Mouse (Mus musculus) T-cell, adult 2 months (primary cell): ENCODE measurements around the gene Rassf3.

Experiments
- DNase-seq: peaks from one replicate; pipeline ENCODE4 v3.0.0; 2022; ENCODE audit warnings: low spot score

The Rassf3 gene

DNA sequence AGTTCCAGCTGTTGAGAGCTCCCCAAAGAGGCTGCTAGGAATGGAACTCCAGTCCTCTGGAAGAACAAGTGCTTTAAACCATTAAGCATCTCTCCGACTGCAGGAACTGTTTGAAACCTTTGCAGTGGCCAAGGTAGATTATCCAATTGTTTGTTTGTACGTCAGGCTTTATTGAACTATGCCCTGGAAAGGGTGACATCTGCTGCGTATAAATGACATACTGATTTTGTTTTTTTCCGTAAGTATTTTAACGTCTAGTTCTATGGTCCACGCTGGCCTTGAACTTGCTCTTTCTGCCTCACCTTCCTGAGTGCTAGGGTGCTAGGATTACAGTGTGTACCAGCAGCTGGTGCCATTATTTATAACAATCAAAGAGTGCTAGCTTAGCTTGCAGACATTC lies 13.8 kb upstream of the Rassf3 start:
- DNase-seq = no peak

DNA sequence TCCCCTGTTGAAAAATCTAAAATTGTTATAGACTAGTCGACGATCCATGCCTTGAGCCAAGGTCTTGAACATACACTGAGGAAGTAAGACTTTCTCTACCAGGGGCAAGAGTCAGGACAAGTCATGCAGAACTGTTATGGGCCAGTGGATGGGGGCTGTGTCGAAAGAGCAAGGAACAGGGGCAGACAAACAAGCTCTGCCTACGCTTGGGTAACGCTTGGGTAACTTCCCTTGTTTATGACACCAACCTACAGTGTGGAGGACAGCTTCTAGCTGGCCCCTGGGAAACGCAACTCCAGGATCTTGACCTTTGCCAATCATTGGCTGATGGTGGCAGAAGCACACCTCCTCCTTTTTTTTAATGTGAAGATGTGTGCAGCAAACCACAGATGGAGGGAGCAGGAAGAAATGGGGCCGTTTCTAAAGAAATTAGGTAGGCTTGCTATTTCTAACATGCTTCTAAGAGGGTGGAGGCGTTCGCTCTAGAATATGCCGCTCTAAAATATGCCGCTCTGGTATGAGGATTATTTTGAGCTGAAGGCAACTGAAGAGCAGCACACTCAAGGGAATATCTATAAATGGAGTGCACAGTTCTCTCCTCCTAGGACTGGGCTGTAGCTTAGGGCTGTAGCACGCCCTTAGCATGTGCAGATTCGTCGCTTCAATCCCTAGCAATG lies 12.6 kb upstream of the Rassf3 start:
- DNase-seq = no peak

DNA sequence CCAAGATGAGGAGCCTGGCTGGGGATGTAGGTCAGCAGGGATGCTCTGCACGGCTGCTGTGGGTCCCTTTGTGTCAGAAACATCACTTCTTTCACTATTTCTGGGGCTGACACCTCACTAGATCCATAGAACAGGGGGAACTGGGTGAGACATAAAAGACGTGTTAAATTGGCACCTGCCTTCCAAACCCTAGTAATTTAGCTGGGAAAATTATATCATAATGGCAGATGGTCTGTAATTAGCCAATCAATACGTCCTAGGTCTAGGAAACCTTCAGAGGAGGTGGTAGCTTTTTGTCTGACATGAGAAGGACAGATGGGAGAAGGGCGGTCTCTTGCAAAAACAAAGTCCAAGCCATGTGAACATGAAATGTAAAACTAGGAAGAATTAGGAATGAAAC lies 11.6 kb upstream of the Rassf3 start:
- DNase-seq = no peak

DNA sequence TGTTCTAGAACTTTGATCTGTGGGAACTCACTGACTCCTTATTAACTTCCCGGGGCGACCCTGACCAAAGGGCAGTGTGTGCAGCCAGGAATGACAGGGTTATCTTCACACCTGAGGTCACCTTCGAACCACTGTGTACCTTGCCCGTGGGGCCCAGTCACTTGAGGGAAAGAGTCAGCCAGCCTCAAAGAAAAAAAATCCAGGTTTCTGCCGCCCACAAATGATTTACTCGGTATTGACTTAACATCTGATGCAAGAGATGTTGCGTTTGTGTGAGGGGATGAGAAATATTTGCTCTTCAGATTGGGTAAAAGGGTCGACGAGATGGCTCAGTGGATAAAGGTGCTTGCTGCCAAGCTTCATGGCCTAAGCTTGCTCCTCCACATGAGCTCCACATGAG lies 10.2 kb upstream of the Rassf3 start:
- no peak for DNase-seq

DNA sequence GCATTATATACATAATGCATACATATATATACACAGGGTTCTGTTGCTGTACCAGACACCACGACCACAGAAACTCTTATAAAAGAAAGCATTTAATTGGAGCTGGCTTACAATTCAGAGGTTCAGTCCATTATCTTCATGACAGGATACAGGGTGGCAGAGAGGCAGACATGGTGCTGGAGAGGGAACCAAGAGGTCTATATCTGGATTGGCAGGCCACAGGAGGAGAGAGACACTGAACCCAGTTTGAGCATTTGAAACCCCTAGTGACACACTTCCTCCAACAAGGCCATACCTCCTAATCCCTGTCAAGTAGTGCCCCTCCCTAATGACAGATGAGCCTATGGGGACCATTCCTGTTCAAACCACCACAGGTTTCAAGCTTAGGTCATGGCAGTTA lies 7.2 kb upstream of the Rassf3 start:
- DNase-seq = no peak

DNA sequence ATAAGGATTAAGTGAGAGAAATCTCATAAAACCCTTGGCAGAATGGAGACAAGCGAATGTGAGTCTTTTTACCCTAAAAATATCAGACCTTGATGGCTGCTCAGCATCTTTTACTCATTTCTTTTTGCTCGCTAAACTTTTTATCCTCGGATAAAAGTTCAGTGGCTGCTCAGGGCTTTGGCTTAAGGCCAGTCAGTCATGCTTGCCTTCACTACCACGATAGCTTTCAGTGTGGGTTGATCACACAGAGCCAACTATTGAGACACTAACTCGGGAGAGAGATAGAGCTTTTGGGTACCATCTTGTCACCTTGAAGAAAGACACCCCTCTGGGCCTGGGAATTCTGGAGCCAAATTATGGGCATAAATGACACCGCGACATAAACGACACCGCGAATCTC lies 5.0 kb upstream of the Rassf3 start:
- DNase-seq = no peak

DNA sequence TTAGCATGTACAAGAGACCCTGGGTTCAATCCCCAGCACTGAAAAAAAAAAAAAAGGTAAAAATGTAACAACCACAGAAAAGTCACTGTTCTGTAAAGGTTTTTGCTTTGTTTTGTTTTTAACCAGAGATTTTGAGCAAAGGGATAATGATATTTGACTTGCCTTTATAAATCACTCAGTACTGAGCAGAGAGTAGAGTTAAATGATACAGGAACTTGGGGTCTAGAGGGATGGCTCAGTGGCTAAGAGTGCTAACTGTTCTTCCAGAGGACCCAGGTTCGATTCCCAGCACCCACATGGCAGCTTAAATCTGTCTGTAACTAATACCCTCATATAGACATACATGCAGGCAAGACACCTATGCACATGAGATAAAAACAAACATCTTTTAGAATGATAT lies 3.8 kb upstream of the Rassf3 start:
- DNase-seq = no peak

DNA sequence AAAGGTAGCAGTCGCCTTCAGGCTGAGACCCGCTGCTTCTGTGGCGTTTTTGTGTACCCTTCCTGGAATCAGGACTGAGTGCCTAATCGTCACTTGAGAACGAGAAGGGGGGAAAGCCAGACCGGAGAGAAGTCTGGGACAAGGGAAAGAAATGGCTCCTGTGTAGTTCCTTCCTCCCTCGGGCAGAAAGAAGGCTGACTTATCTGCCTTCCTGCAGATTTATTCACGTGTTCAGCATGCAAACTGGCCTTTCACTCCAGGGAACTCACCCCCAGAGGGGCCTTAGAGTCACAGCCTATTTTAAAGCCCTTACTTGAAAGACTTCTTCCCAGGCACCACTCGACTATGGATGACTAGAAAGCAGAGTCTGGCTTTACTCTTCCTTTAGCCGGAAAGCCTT lies 1.3 kb upstream of the Rassf3 start:
- DNase-seq = no peak

DNA sequence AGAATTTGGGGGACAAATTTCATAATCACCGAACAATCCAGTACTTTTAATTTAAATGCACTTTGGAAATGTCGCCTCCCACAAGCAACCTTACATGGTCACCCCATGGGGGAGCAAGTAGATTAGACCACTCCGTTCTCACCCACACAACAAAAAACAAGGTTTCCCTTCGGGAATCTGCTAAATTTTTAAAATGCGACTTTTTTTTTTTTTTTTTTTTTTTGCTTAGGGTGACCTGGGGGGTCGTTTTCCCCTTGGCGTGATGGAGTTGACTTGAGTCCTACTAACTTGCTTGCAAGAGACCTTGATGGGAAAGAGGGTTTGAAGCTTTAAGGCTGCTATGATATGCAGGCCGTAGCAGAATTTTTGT lies 806 bp upstream of the Rassf3 start:
- DNase-seq = no peak

DNA sequence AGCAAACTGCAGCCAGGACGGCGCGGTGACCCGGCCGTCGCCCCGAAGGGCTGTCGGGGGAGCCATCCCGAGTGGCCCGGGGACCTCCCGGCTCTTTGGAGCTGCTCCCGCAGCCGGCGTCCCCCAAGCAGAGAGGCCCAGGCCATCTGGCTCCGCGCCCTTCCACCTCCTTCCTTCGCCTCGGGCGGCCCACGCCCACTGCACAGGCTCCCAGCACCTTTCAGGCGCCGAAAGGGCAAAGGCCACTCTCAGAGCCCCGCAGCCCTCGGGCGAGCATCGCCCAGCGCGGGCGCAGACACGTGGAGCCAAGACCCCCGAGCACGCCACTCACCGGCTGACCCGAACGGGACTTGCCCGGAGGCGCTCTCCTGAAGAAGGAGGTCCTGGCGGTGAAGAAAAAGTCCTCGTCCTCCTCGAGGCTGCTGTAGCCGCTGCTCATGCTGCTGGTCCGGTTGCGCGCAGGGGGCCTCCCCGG lies 438 bp downstream of the Rassf3 start:
- DNase-seq = peak; percentile 50

DNA sequence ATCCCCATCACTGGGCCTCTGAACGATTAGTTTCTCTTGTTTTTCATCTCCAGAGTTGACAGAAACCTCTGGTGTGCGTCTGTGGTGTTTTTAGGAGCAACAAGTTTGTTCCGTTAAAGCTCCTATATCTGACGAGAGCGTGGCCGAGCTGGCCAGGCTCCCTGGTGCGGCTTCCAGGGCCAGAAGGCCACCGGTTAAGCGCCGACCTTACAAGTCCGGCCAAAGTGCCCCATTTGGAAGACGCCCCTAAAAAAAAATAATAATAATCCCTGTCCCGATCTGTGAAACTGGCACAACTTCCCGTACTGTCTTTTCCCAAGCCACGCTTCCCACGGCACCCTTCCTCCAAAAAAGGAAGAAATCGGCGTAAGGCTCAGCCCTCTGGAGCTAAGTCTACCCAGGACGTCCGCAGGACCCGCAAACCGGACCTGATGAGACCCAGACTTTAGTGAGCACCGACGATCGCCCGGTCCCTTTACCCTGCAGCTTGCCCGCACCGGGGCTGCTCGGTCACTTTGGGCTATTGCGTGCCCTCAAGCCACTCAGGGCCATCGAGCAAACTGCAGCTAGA lies 961 bp downstream of the Rassf3 start:
- DNase-seq = peak; percentile 19

DNA sequence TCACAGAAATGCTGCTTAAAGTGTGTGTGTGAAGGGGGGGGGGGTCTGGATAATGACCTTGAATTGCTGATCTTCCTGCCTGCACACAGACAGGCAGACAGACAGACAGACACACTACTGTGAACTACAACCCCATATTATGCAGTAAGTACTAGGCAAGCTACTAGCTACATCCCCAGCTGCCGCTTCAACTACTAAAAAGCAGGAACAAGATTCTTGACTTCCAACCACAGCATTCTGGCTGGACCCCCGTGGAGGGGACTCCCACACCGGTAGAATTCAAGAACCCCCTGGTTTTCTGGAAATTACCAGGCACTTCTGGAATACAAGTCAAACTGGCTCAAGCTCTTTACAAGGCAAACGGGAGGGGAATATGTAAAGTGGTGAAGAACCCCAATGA lies 1.9 kb downstream of the Rassf3 start:
- DNase-seq = no peak

DNA sequence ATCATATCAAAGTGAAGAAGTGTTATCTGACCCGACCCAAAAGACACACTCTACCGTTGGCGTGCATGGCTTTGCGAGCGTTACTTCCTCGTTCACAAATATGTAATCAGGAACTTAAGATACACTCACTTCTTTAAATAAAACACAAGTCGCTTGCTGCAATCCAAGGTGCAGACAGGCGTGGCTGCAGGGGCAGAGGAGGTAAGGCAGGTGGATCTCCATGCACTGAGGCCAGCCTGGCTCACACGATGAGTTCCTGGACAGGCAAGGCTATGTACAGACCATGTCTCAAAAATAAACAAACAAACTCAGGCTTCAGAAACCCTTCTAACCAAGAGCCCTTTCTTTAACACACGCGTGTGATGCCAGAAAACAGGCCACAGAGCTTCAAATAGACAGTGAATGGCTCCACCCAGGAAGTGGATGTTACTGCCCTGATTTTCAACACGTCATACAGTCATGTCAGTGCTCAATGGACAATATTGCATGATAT lies 2.4 kb downstream of the Rassf3 start:
- peak; percentile 77 for DNase-seq

DNA sequence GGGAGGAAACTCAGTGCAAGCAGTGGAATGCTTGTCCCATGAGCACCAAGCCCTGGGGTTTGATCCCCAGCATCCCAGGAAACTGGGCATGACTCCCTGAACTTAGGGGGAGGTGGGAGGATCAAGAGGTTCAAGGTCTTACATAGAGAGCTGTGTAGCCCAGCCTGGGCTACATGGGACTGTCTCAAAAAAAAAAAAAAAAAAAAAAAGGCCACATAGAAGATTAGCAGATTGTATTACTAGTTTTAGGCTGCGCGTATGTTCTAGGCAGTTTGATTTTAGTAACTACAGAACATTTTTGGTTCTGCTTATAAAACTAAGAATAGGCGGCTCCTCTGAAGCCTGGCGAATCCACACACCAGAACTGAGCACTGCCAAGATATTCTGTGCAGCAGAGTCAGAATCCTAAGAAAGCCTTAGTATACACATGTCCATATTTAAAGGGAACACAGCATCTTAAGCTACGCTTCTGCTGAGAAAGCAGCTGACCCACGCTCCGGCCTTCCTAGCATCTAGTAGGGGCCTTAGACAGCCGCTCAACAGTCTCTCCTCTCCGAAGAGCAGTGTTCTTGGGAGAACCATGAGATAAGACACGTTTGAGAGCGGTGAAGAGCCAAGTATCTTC lies 3.4 kb downstream of the Rassf3 start:
- DNase-seq = no peak

DNA sequence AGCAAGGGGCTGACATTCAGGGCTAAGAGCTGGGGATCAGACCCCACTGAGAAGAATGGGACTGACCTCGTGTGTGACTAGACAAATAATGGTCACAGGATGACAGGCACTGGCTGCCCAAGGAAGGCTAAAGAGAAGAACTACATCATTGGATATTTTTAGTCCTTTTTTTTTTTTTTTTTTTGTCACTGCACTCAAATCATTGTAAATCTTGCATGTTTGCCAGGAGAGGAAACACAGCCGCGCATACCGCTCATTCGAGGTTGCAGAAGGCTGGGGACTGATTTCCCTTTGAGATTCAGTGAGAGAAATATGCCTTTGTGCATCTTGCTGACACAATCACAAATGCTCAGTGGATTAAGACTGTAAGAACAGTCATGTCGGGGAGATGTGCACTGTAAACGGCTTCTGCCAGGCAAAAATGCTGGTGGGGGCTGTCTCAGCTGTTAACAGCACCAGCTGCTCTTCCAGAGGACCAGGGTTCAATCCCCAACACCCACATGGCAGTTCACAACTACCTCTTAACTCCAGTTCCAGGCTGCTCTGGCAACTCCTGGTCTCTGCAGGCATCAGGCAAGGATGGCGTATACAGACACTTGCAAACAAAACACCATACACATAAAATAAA lies 4.5 kb downstream of the Rassf3 start:
- peak; percentile 23 for DNase-seq

DNA sequence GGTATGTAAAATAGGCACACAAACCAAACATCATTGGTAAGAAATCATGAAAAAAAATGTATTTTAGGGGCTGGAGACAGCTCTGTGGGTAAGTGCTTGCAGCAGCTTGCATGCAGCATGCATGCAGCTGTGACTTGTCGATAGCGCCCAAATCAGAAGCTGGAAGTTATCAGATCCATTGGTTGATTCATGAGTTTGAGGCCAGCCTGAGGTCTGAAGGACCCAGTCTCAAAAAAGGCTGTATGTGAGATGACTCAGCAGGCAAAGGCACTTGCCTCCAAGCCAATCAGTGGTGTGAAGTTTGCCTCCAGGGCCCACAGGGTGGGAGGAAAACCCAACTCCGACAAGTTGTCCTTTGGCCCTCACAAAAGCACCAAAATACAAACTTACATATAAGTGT lies 6.5 kb downstream of the Rassf3 start:
- no peak for DNase-seq

DNA sequence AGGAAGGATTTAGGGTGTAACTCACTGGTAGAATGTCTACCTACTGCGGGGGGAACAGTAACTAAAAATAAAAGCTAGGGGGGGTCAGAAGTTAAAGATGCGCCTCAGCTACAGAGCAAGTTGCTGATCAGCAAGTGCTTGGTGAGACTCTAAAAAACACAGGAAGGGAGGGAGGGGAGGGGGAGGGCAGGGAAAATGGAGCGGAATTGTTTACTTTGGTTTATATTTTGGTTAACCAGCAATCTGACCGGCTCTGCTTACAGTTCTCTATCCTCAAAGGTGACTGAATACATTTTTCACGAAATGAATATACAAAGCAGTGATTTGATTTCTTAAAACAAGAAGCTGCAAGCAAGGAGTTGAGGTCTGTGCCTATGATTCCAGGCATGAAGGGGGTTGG lies 7.2 kb downstream of the Rassf3 start:
- no peak for DNase-seq

DNA sequence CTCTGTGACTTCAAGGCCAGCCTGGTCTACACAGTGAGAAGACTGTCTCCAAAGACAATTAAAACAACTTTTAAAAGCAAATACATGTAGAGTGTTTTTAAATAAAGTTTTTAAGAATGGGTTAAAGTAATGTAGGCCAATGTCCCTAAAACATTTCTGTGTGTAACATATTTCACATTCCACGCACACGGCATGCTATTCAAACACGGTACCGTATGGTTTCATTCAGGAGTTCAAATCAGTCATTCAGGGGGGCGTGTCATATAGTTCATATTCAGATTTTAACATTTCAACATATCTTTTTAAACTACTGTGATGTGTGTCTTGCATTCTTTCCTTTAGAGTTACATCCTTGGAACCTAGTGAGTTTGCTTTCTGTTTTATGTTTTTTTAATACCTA lies 7.9 kb downstream of the Rassf3 start:
- DNase-seq = no peak

DNA sequence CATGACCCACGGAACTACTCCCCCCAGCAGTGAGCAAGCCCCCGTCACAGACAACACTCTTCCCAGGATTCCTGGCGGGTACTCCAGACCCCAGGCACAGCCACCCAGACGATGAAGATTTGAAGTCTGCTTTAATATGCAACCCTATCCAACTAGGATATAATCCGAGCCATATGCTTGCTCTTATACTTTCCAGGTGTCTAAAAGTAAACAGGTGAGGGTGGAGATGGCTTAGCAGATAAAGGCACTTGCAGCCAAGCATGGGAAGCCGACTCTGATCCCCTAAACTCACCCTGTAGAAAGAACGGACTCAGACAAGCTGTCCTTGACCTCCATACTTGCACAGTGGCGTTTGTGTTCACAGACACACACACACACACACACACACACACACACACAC lies 8.4 kb downstream of the Rassf3 start:
- no peak for DNase-seq

DNA sequence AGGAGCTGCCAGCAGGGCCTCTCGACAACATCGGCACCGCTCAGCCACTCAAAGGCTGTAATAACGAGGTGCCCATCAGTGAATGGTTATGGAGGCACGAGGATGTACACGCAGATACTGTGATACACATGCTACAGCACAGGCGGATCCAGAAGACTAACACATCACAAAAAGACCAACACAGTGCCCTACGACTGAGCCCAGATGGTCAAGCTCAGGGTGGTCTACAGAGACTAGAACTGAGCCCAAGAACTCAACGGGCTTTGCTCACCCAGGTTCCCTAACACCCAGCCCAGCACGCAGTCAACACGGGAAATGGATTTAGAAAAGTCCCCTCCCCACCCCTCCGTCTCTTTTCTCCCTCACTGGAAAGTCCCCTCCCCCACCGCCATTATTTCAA lies 9.1 kb downstream of the Rassf3 start:
- DNase-seq = no peak

DNA sequence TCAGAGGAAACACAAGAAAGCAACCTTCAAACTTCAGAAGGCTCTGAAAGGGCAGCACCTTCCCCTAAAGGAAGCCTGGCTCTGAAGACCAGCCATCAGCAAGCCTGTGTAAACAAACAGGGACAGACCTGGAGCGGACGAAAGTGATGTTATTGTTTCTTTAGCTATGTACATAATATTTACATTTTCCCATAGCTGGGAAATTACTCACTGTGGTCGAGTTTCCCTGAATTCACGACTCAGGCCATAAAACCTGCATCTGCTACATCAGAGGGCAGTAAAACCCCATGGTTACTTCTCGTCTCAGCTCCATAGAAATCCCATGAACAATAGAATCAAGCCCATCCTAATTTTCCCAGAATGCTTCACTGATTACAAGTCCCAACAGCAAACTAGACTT lies 11.1 kb downstream of the Rassf3 start:
- no peak for DNase-seq

DNA sequence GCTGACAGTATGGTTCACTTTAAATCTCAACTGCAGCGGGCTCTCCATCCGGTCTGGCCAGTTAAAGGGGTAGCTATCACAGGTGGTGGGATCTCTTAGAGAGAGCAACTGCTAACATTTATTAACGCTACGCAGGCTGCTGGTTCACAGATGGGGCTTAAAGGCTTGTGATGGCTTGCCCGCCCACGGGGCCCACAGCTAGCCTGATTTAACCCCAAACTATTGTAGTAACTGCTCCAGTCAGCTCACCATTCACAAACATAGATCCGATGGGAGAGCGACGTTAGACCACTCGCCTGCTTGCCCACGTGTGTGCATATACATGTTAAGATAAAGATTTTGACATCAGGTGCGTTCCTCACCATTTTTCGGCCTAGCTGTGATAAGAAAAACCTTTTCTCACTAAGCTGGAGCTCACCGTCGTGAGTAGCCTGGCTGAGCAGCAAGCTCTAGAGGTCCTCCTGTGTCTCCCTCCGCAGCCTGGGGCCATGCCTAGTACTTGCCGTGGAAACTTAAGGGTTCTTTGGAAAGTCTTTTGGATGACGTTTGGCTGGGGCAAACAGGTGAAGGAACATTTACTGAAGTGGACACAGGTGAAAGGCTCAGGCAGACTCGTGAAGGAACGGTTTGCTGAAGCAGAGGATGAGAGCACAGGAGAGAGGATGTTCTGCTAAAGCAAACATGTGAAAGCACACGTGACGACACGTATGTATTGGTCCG lies 13.8 kb downstream of the Rassf3 start:
- no peak for DNase-seq
